13 mouse cellular contexts compared by ENCODE assay signal in the genomic region with DNA sequence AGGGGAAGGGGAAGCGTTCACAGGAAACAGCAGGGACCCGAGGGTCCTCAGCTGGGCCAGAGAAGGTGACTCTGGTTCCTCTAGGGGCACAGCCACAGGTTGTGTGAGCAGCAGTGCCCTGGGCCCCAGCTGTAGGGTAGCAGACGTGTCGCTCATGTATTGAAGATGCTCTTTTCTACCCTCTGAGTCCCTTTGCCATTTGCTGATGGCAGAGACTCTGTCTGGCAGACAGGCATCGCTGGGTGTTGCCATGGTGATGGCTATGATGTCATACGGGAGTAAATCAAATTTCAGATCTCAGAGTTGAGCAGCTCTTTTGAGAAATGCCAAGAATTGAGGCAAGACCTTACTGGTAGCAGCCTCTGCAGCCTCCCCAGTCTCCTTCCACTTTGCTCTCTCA. TPM values are rescaled to one million over a fixed set of nuclear protein-coding genes. Genes with fewer than 3 reads are reported as not detected.
DNase-seq lines count a peak whose midpoint lies in the region; ATAC-seq and TF ChIP-seq lines count a peak whose summit lies in the region.
"Had no signal": no experiment of that assay in that cellular context is flagged by ENCODE, and none has a peak within 500 bp of the region (broad histone marks: within the 10 kb centered on the region; RNA-seq: fewer than 3 reads in every experiment).

No protein-coding gene starts in this region.

- H3K36me3 ChIP-seq in hindbrain, embryonic 13.5 days, result no peaks in the 10 kb centered on the region
- H3K36me3 ChIP-seq in neural tube, embryonic 11.5 days (ENCODE audit: control insufficient read depth, insufficient read depth, low read length), result no peaks in the 10 kb centered on the region
- H3K36me3 ChIP-seq: liver, embryonic 13.5 days had no signal

- H3K4me2 ChIP-seq in hindbrain, embryonic 13.5 days, result no peak overlapping the region
- H3K4me2 ChIP-seq in neural tube, embryonic 11.5 days (ENCODE audit: low read depth), result no peak overlapping the region
- H3K4me2 ChIP-seq: liver, embryonic 13.5 days had no signal

- H3K27ac ChIP-seq in hindbrain, embryonic 13.5 days, result peak overlapping the region; percentile 53
- no peak overlapping the region for H3K27ac ChIP-seq in neural tube, embryonic 11.5 days (ENCODE audit: low read depth, low read length)
- no peak overlapping the region for H3K27ac ChIP-seq in gastrocnemius, adult 2 months
- H3K27ac ChIP-seq: liver, embryonic 13.5 days had no signal

- peak; percentile 37 to 59 for DNase-seq in layer of hippocampus, adult 18-20 months (ENCODE audit: low spot score in 2 of 2)
- DNase-seq in layer of hippocampus, adult 11-12 months (ENCODE audit: low spot score), result no peak
- DNase-seq in adrenal gland, postnatal 25 days, result peak; percentile 41
- DNase-seq in neural tube, embryonic 11.5 days (ENCODE audit: low spot score), result peak; percentile 36
- no peak for DNase-seq in spleen, postnatal 10 days (ENCODE audit: low spot score in 2 of 2)
- DNase-seq in gastrocnemius, adult 2 months, result no peak
- no peak for DNase-seq in gastrocnemius, postnatal 10 days
- DNase-seq: cerebellum, adult 18-20 months; heart, postnatal 36 days; liver, embryonic 13.5 days had no signal

- 14% methylated on average over 6 of the region's 6 CpGs for WGBS in hindbrain, embryonic 13.5 days
- WGBS in neural tube, embryonic 11.5 days, result 36% methylated on average over 6 of the region's 6 CpGs

- H3K9ac ChIP-seq in hindbrain, embryonic 13.5 days, result no peak overlapping the region
- H3K9ac ChIP-seq in neural tube, embryonic 11.5 days (ENCODE audit: low read length), result no peak overlapping the region
- H3K9ac ChIP-seq: liver, embryonic 13.5 days had no signal

- H3K27me3 ChIP-seq in hindbrain, embryonic 13.5 days, result no peaks in the 10 kb centered on the region
- H3K27me3 ChIP-seq in neural tube, embryonic 11.5 days (ENCODE audit: control insufficient read depth, insufficient read depth, low read length), result no peaks in the 10 kb centered on the region
- H3K27me3 ChIP-seq: liver, embryonic 13.5 days had no signal

- peaks cover 24% of the 10 kb centered on the region for H3K4me1 ChIP-seq in hindbrain, embryonic 13.5 days (replicated peaks)
- 0 out of 2 replicates have a peak, but pooled peaks cover 2% of the 10 kb centered on the region for H3K4me1 ChIP-seq in neural tube, embryonic 11.5 days (ENCODE audit: control insufficient read depth, insufficient read depth, low read length)
- H3K4me1 ChIP-seq: liver, embryonic 13.5 days had no signal

- intact Hi-C loops in gastrocnemius, adult 2 months (cut with DNase I), result no loop called here

- no peak overlapping the region for H3K4me3 ChIP-seq in hindbrain, embryonic 13.5 days
- no peak overlapping the region for H3K4me3 ChIP-seq in neural tube, embryonic 11.5 days (ENCODE audit: low read depth, low read length)
- H3K4me3 ChIP-seq in gastrocnemius, adult 2 months, result no peak overlapping the region
- H3K4me3 ChIP-seq: liver, embryonic 13.5 days had no signal

- ATAC-seq in hindbrain, embryonic 13.5 days (ENCODE audit: low FRiP score), result peak; percentile 78
- no peak for ATAC-seq in neural tube, embryonic 11.5 days (ENCODE audit: insufficient read depth, low FRiP score, low TSS enrichment)

- TF ChIP-seq CTCF in gastrocnemius, adult 2 months (IDR thresholded peaks at IDR 0.05), result no peak

- H3K9me3 ChIP-seq in hindbrain, embryonic 13.5 days, result no peaks in the 10 kb centered on the region
- no peaks in the 10 kb centered on the region for H3K9me3 ChIP-seq in neural tube, embryonic 11.5 days (ENCODE audit: control insufficient read depth, low read length)
- H3K9me3 ChIP-seq: liver, embryonic 13.5 days had no signal

RNA-seq across cellular contexts. Expression of gene Vwa5b1, which starts 17.4 kb away (rescaled TPM):
- 1 to 10 TPM; 4.3 to 4.6 TPM for total RNA-seq in layer of hippocampus, adult 18-20 months (2021)
- total RNA-seq in adrenal gland, postnatal 25 days (2021), result not detected in 2 replicates
- 1.3 TPM in 2 replicates for polyA plus RNA-seq in hindbrain, embryonic 13.5 days (2015; fragmentation: Nextera tagmentation; extraction: Ambion mirVana)
- 0.23 and 0.48 TPM in 2 replicates for polyA plus RNA-seq in neural tube, embryonic 11.5 days (2014; fragmentation: Nextera tagmentation; extraction: Ambion mirVana)
- total RNA-seq in gastrocnemius, adult 2 months (2021), result not detected
- not detected for total RNA-seq in gastrocnemius, postnatal 10 days (2021)
- total RNA-seq: gastrocnemius, postnatal 4 days; heart, postnatal 36 days had no signal
- polyA plus RNA-seq: liver, embryonic 13.5 days; thymus, postnatal 0 days had no signal

Comparison
In these comparisons a context has a peak if more than half of its experiments do, and no peak if none do; other contexts are left out.
1. DNase-seq: peak in layer of hippocampus, adult 18-20 months (2 of 2), adrenal gland, postnatal 25 days (single experiment) and neural tube, embryonic 11.5 days (single experiment); none in layer of hippocampus, adult 11-12 months (single experiment), spleen, postnatal 10 days (0 of 2), gastrocnemius, adult 2 months (single experiment) and gastrocnemius, postnatal 10 days (single experiment).